Mouse (Mus musculus): ENCODE measurements around the gene Ccna1. TPM values are rescaled to one million over a fixed set of nuclear protein-coding genes. Genes with fewer than 3 reads are reported as not detected.

The Ccna1 gene
- total RNA-seq (2023): not detected

GRCm38 (mm10) chr3:55055038-55055746 lies at the start of gene Ccna1:
TSS of gene Ccna1 (minus strand) at chr3:55055501.

Other genes with a start within 250 kb of the Ccna1 start
- gene Rfxap, start 247.7 kb downstream of the Ccna1 start, total RNA-seq (2023): 36.8 TPM
- not detected for gene Sertm1, start 139.6 kb downstream of the Ccna1 start, total RNA-seq (2023)
- 15.0 TPM for gene Spg20, start 56.6 kb upstream of the Ccna1 start, total RNA-seq (2023)
- gene Ccdc169, start 81.8 kb upstream of the Ccna1 start, total RNA-seq (2023): 0.18 TPM
- not detected for gene Sohlh2, start 126.5 kb upstream of the Ccna1 start, total RNA-seq (2023)
- gene Dclk1, start 186.9 kb upstream of the Ccna1 start, total RNA-seq (2023): 0.12 TPM